Mouse (Mus musculus): ENCODE data around the gene Akap8l.

DNA sequence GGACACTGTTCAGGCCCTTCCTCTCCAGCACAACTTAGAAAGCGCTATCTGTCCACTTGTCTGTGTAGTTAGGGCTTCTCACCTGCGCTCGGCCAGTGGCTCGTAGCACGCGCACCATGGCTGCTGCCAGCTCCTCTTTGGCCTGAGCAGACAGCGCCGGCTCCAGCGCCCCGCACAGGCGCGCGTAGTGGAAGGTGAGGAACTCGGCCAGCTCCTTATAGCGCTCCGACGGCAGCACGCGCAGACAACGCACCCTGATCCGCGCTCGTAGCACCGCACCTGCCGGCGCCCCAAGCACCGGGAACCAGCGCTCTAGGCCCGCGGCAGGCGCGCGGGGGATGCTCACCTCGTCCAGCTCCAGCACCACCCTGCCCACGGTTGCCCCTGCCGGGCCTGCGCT is 45.9 kb upstream of the Akap8l start:
- no peak for TF ChIP-seq CTCF (IDR thresholded peaks at IDR 0.05; ENCODE audit: control insufficient read depth, insufficient read depth, insufficient replicate concordance, low read depth, low read length)
- no peak for TF ChIP-seq POLR2A (IDR thresholded peaks at IDR 0.05; ENCODE audit: control insufficient read depth, low read depth, low read length)

Measured in testis, adult 2 months (tissue).